Comparison of ENCODE assay signal across 17 mouse cellular contexts in the genomic region with DNA sequence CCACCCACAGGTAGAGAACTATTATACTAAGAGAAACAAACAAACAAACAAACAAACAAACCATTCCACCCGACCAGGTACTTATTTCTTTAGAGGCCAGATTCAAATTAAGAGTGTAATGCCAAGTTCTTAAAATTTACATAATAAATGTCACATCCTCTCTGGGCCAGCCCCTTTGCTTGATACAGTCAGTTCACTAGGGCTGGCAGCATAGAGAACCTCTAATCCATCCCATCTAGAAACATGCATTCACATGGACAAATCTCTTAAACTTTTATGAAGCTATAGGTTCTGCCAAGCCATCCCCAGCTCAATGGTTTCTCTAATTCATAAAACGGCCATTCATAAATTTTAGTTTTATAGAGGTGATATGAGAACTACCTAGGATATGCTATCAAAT.
"Had no signal": no experiment of that assay in that cellular context is flagged by ENCODE, and none has a peak within 500 bp of the region (broad histone marks: within the 10 kb centered on the region; RNA-seq: fewer than 3 reads in every experiment).

No protein-coding gene starts in this region.

- H3K9ac ChIP-seq: liver, embryonic 12.5 days; liver, embryonic 15.5 days; lung, embryonic 15.5 days; midbrain, embryonic 12.5 days; midbrain, embryonic 15.5 days had no signal

- ATAC-seq: intestine, postnatal 0 days; liver, embryonic 12.5 days; midbrain, embryonic 15.5 days had no signal

- H3K4me3 ChIP-seq: lung, embryonic 15.5 days; midbrain, embryonic 12.5 days; midbrain, embryonic 15.5 days had no signal

- H3K36me3 ChIP-seq: liver, embryonic 12.5 days; liver, embryonic 15.5 days; lung, embryonic 15.5 days; midbrain, embryonic 12.5 days; midbrain, embryonic 15.5 days had no signal

- H3K27me3 ChIP-seq: limb, embryonic 13.5 days; liver, embryonic 12.5 days; liver, embryonic 15.5 days; lung, embryonic 15.5 days; megakaryocyte, embryonic 14.5 days; midbrain, embryonic 12.5 days; midbrain, embryonic 15.5 days had no signal

- DNase-seq: kidney, adult 2 months; kidney, postnatal 25 days; liver; lung, adult 18-20 months; lung, postnatal 36 days; thymus, postnatal 25 days had no signal

- H3K4me1 ChIP-seq: lung, embryonic 15.5 days had no signal

- H3K27ac ChIP-seq: kidney, postnatal 0 days; limb, embryonic 13.5 days; liver, embryonic 12.5 days; liver, embryonic 15.5 days; lung, embryonic 15.5 days; midbrain, embryonic 12.5 days; stomach, postnatal 0 days had no signal

- H3K9me3 ChIP-seq: limb, embryonic 10.5 days; limb, embryonic 13.5 days; liver, embryonic 12.5 days; liver, embryonic 15.5 days; lung, embryonic 15.5 days; megakaryocyte, embryonic 14.5 days; midbrain, embryonic 12.5 days; midbrain, embryonic 15.5 days had no signal
